Mouse (Mus musculus): Measurements from ENCODE around the gene Gclm.
"Not testable (repeated sequence)": the region's sequence is repeated elsewhere in the genome, so short reads cannot be mapped to it uniquely, and the experiment has no call there.

The Gclm gene

GRCm38 (mm10) chr3:122235772-122236171 is 9.6 kb upstream of the Gclm start:
- DNase-seq (ENCODE audit: extremely low read depth, insufficient read length, low spot score): no peak

- no peak for DNase-seq (ENCODE audit: extremely low read depth, insufficient read length, low spot score)
These were observed 2.5 kb upstream of the Gclm start for GRCm38 (mm10) chr3:122242876-122243275.

GRCm38 (mm10) chr3:122243416-122244167 is 1.8 kb upstream of the Gclm start:
- no peak for DNase-seq (ENCODE audit: extremely low read depth, insufficient read length, low spot score)

GRCm38 (mm10) chr3:122244759-122245158 is 598 bp upstream of the Gclm start:
- DNase-seq (ENCODE audit: extremely low read depth, insufficient read length, low spot score): no peak

- peak; percentile 77 for DNase-seq (ENCODE audit: extremely low read depth, insufficient read length, low spot score)
These were observed 548 bp downstream of the Gclm start for GRCm38 (mm10) chr3:122245878-122246332.

GRCm38 (mm10) chr3:122246406-122246805 is 1.0 kb downstream of the Gclm start:
- DNase-seq (ENCODE audit: extremely low read depth, insufficient read length, low spot score): no peak

GRCm38 (mm10) chr3:122246986-122247767 is 1.8 kb downstream of the Gclm start:
- DNase-seq (ENCODE audit: extremely low read depth, insufficient read length, low spot score): peak; percentile 16

- no peak for DNase-seq (ENCODE audit: extremely low read depth, insufficient read length, low spot score)
These were observed 2.4 kb downstream of the Gclm start for GRCm38 (mm10) chr3:122247768-122248100.

GRCm38 (mm10) chr3:122252466-122253253 is 7.3 kb downstream of the Gclm start:
- DNase-seq (ENCODE audit: extremely low read depth, insufficient read length, low spot score): no peak

- DNase-seq (ENCODE audit: extremely low read depth, insufficient read length, low spot score): not testable (repeated sequence)
These were observed 8.7 kb downstream of the Gclm start for GRCm38 (mm10) chr3:122254050-122254449.

- DNase-seq (ENCODE audit: extremely low read depth, insufficient read length, low spot score): no peak
These were observed 24.6 kb downstream of the Gclm start for GRCm38 (mm10) chr3:122269986-122270385.

- not testable (repeated sequence) for DNase-seq (ENCODE audit: extremely low read depth, insufficient read length, low spot score)
These were observed 27.2 kb downstream of the Gclm start for GRCm38 (mm10) chr3:122272565-122272964.

GRCm38 (mm10) chr3:122273407-122274240 is 28.3 kb downstream of the Gclm start:
- no peak for DNase-seq (ENCODE audit: extremely low read depth, insufficient read length, low spot score)

- peak; percentile 95 for DNase-seq (ENCODE audit: extremely low read depth, insufficient read length, low spot score)
These were observed 29.1 kb downstream of the Gclm start, which contains the start of gene Dnttip2 for GRCm38 (mm10) chr3:122274241-122275024. Dnttip2 (plus strand) TSS chr3:122274388.

- no peak for DNase-seq (ENCODE audit: extremely low read depth, insufficient read length, low spot score)
These were observed 29.8 kb downstream of the Gclm start for GRCm38 (mm10) chr3:122275111-122275510.

GRCm38 (mm10) chr3:122287195-122287594 is 41.8 kb downstream of the Gclm start:
- no peak for DNase-seq (ENCODE audit: extremely low read depth, insufficient read length, low spot score)

GRCm38 (mm10) chr3:122288613-122289195 is 43.3 kb downstream of the Gclm start:
- DNase-seq (ENCODE audit: extremely low read depth, insufficient read length, low spot score): no peak

- not testable (repeated sequence) for DNase-seq (ENCODE audit: extremely low read depth, insufficient read length, low spot score)
These were observed 44.0 kb downstream of the Gclm start for GRCm38 (mm10) chr3:122289344-122289743.

- no peak for DNase-seq (ENCODE audit: extremely low read depth, insufficient read length, low spot score)
These were observed 45.3 kb downstream of the Gclm start for GRCm38 (mm10) chr3:122290696-122291095.

Measured in 3134 (cell line).